Mouse (Mus musculus): ENCODE measurements around the gene Irf2.
"Not testable (repeated sequence)": the region's sequence is repeated elsewhere in the genome, so short reads cannot be mapped to it uniquely, and the experiment has no call there.

Gene Irf2

DNA sequence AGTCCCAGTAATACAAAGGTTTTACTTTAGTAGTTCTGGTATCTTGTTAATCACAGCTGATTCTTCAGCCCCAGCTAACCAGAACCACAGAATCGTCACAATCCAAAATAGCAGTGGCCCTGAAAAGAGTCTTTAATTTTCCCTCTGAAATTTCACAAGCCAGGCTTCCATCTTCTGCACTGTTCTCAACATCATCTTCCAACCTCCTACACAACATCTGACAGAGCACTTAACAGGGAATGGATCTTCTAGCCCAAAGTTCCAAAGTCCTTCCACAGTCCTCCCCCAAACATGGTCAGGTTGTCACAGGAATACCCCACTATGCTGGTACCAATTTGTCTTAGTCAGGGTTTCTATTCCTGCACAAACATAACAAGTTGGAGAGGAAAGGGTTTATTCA, 9.9 kb upstream of the Irf2 start:
- DNase-seq, result not testable (repeated sequence)

DNA sequence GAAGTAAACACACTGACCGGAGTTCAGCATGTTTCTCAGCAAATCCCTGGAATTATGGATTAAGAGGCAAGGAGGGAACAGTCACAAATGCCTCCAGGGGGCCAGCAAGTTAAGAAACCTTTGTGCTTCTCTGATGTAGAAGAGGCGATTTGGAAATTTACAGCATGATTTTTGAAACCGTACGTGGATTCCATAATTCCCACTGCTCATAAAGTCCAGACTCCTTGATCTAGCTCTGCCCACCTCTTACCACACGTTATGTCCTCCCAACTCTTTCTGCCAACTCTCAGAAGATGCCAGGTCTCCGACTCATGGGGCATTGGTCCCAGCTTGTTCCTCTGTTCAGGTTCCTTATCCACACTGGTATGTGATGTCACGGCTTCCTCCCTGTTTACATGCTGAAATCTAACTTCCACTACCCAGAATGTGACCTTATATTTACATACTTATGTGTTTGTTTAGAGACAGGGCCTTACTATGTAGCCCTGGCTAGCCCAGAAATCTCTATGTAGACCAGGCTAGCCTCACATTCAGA, 7.1 kb upstream of the Irf2 start:
- no peak for DNase-seq

DNA sequence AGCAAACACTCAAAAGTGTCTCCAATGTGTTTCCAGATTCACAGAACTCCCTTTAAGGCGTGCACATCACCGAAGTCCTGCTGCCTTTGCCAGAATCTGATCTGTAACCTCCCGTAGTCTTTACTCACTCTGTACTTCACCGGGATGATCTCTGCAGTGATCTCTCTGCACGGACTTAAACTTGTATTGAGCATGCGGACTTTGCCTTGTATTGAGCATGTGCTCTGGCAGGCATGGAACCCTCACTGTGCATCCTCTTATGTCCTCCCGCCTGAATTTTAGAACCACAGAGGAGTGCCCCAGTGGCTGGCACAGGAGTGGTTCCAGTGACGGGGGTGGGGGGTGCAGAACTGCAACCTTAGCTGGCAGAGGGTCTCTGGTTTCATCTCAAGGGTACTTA, 5.9 kb upstream of the Irf2 start:
- no peak for DNase-seq

GRCm38 (mm10) chr8:46735505-46735904, 4.0 kb upstream of the Irf2 start:
- no peak for DNase-seq

DNA sequence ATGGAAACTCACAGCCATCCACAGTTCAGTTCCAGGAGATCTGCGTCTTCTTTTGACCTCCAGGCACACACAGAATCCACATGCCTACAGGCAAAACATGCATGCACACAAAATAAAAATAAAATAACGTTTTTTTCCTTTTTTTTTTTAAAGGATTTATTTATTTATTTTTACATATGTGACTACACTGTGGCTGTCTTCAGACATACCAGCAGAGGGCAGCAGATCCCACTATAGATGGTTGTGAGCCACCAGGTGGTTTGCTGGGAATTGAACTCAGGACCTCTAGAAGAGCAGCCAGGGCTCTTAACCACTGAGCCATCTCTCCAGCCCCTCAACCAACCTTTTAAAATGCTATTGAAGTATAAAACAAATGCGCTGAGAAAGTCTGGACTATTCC, 3.3 kb upstream of the Irf2 start:
- DNase-seq, result no peak

DNA sequence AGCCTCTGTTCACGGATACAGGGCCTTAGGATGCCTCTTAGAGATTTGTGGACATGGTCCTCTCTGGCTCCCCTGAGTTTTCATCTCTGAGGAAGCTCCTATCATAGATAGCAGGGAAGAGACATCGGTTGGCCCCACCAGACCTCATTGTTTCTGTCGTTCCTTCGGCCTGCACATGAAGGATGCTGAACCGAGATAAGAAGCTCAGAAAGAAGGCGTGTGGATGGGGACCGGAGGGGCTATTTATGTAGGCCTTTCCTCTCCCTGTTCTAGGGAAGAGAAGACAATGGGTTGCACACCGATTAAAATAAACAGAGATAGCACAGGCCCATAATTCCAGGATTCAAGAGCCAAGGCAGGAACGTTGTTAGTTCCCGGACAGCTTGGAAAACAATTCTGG, 2.1 kb upstream of the Irf2 start:
- no peak for DNase-seq

DNA sequence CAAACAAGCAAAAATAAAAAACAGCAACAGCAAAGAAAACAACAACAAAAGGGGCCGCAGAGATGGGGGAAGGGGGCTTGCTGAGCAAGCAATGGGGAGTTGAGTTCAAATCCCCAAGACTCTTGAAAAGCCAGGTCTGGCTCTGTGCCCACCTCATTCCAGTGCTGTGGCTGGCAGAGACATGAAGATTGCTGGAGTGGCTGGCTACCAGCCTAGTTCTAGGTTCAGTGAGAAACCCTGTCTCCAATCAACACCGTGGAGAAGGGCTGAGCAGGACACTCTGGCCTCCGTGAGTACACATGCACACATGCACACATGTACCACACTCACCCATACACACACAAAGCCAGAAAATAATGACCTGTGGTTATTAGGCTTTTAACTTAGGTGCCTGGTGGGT, 1.6 kb upstream of the Irf2 start:
- DNase-seq, result no peak

DNA sequence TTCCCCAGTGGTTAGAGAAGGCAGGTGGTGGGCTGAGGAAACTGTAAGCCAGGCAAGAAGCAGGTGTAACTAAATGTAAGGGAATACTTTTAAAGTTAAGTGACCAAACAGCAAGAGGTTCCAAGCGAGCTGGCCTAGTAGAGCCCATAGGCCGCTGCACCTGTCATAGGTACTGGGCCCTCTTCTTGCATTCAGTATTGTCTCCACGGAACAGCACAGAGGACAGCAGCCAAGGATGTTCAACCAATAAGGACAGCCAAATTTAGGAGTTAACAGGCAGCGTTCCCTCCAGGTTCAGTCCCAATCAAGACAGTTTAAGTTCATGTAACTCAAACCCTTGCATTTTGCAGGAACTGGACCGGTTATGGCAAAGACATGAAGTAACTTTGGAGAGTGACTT, 931 bp upstream of the Irf2 start:
- DNase-seq, result no peak

DNA sequence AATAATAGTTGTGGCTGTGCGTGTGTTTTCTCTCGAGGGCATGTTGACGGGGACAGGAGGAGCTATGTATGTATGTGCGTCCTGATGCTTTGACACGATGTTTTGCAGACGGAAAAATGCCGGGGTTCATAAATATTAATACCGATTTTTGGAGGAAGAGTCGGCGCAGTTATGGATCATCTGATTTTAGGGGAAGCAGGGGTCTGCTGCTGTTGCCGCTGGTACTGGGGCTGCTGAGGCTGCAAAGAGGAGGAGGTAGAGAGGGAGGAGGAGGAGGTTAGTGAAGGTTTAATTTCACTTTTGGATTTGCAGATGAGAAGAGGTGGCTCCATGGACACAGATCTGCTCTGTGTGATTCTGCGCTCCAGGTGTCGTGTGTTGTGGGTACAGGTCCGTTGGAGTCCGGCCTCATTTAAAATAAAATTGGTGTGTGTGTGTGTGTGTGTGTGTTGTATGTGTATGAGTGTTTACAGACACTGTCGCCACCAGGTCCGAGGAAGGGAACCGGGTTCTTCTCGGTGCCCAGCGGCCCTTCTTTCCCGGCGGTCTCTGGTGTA, 502 bp downstream of the Irf2 start:
- DNase-seq, result peak; percentile 56 to 58

DNA sequence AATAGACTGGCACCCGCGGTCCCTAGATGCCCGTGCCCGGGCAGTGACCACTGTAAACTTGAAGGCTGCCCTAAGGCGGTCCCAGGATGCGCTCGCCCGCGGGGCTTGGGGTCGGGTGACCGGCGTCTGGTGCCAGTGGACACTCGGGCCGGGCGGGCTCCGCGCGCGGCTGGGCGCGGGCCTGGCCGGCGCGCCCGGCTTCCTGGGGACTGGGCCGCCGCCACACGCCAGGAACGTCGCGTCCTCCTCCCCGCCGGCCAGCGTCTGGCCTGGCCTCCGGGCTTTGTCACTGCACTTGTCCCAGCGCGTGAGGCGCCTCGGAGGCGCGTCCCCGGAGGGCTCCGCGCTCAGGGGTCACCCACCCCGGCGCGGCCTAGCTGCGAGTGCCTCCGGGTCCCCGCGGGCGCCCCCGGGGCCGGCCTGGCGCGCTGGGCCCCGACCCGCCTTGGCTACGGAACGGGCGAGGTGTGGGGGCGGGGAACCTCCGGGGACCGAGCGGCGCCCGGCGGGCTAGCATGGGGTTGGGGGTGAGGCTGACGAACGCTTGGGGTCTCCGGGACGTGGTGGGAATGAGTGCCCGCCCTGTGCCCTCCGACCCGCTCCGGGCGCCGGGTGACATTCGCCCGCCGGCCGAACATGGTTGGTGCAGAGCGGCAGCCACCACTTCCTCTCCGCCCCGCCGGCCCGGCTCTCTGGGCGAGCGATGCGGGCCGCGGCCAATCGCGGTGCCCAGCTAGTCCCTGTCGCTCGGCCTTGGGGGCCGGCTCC, 1.2 kb downstream of the Irf2 start:
- DNase-seq, result peak; percentile 65 to 71

- peak; percentile 48 to 49 for DNase-seq
Observed at GRCm38 (mm10) chr8:46741281-46741791, 1.8 kb downstream of the Irf2 start.

DNA sequence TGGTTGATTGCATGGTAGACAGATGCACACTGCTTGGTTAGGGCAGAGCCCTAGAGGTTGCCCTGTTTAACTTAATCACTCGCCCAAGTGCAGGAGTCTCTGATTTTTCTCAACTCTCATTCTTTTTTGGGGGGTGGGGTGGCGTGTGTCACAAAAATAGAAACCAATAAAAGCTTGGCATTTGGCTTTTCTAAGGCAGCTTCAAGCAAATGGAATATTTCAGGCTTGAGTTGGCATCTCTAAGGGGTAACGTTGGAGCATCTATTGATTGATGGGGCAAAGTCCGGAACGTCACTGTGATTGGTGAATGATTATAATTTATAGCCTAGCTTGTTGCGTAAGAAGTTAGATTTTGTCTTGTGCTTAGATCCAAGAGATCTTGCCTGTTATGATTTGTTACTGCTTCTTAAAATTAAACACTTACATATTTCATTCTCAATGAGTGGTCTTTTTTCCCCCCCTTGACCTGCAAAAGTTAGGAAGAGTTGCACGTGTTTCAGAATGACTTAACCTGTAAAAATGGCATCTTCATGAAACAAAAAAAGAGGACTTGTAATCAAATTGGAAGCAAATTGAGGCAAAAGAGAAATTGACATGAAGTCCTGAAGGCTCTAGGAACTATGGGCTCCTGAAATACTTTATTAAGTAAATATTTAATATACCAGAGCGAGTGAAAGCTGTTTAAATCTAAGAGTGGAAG, 2.6 kb downstream of the Irf2 start:
- DNase-seq, result no peak

DNA sequence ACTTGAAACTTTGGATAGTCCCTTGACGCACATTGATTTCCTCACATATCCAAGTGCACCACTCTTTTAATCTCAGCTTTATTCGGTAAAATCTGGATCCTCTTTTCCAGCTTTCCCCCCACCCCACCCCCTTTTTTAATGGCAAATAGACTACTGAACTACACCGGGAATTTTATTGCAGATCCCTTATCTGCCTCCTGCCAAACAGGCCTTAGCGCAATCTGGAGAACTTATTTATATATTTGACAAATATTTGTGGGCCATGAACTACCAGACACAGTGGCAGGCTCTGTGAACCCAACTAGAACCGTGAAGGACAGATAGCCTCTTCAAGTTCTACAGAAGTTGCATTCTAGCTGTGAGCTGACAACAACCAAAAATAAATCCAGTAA, 3.2 kb downstream of the Irf2 start:
- no peak for DNase-seq

- no peak for DNase-seq
Observed at GRCm38 (mm10) chr8:46745464-46745863, 5.9 kb downstream of the Irf2 start.

DNA sequence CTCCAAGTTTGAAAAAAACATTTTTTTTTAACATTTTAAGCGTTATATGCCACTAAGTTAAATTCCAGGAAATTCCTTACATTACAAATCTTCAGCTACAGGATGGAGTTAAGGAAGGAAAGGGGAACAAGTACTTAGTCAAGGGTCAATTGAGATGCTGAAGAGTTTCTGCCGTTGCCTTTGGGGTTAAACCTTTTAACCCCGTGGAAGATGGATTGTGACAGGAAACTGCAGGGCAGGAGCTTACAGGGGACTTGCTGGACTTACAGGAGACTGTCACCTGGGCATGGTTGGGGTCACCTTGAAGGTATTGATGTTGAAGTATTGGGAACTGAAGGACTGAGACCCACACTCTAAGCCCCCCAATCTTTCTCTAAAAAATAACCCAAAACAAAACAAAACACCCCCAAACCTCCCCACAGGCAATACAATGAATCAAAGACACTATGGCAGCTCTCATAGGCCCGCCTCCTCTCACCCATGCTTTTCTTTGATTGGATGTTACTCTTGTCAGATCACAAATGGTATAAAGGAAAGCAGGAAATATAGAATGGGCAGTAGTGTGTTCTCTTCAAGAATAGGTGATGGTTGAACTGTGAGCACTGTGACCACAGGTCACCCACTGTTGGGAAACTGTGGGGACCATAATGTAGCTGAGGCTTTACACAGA, 7.9 kb downstream of the Irf2 start:
- DNase-seq, result peak; percentile 22 to 32

DNA sequence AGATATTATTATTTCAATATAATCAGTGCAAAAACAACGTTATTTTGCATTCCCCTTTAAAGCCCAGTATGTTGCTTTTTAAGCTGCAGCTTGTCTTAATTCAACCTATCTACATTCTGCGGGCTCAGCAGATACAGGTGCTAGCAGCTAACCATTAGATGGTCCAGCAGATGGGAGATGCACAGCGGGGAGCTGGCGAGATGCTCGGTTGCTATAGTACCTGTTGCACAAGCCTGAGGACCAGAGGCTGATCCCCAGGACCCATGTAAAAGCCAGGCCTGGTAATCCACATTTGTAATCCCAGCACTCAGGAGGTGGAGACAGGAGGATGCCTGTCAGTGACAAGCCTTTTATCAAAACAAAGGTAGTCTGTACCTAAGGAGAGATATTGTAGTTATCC, 10.5 kb downstream of the Irf2 start:
- DNase-seq, result no peak

DNA sequence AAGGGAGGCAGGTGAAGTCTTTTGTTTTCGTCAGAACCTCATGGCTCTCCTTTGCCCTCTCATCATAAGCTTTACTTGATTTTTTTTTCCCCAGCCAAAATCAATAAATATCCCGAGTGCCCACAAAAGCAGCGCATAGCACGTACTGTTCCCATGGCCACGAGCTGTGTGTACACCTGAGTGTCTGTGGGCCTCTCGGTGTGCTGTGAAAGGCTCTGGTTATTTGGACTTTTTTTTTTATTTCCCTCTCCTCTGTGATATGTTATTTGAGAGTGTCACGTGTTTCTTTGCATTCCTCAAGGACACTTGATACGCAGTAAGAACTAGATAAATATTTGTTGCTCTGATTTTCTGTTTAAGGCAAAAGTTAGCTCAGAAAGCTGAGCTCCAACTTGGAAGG, 11.0 kb downstream of the Irf2 start:
- no peak for DNase-seq

GRCm38 (mm10) chr8:46751151-46751550, 11.6 kb downstream of the Irf2 start:
- DNase-seq, result no peak

GRCm38 (mm10) chr8:46752986-46753385, 13.5 kb downstream of the Irf2 start:
- no peak for DNase-seq

DNA sequence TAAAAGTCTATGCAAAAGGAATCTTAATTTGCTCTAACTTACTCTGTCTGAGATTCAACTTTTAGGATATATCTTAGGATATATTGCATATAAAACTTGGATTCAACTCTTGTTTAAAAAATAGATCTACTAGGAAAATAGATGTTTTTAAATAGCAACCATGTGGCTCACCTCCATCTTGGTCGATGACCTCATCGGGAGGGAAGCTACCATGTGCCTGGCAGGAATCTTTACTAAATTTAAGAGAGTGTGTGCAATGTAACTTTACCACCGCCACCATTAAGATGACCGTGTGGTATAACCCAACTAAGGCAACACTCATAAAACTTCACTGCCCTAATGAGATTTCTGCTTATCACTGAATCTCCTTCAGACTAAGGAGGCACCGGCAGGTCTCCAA, 14.8 kb downstream of the Irf2 start:
- DNase-seq, result no peak

GRCm38 (mm10) chr8:46755731-46756333, 16.3 kb downstream of the Irf2 start:
- DNase-seq, result no peak

DNA sequence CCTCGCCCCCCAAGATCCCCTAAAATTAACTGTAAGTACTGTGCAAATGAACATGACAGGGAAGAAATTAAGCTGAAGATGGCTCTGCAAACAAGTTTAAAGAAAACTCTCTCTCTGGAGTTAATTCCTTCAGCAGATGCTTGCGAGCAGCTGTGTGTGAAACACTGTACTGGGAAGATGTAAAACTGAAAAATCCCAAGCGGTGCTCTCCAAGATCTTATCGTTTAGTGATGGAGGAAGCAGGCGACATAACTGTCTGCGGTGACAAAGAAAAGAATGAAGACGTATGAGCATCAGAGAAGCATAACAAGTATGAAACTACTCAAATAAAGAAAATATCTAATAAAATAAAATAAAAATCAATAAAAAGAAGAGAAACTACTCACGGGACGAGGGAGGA, 18.1 kb downstream of the Irf2 start:
- DNase-seq, result no peak

DNA sequence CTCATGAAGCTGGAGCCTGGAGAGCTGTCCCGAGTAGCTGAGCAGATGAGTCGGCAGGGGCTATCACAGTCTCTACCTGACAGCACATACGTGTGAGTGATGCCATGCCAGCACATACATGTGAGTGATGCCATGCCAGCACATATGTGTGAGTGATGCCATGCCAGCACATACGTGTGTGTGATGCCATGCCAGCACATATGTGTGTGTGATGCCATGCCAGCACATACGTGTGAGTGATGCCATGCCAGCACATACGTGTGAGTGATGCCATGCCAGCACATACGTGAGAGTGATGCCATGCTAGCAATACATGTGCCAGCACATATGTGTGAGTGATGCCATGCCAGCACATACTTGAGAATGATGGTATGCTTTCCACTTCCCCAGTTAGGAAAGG, 18.6 kb downstream of the Irf2 start:
- DNase-seq, result no peak

Measured in thymus, postnatal 36 days (tissue).